Mouse (Mus musculus) limb, embryonic 14.5 days (tissue): ENCODE measurements around the gene Sptbn1. TPM values are rescaled to one million over a fixed set of nuclear protein-coding genes. Genes with fewer than 3 reads are reported as not detected.

Source experiments
- ATAC-seq: fragments of 200-750 bp; cut with Nextera tagmentation; 2 replicates; pipeline ENCODE4 v1.8.0; 2017; ENCODE audit warnings: low read depth, moderate number of reproducible peaks, moderate TSS enrichment; ENCODE audit not compliant: low FRiP score
- DNase-seq: peaks from one replicate; pipeline ENCODE4 v3.0.0-alpha.2; 2015; ENCODE audit warnings: low spot score
- H3K27ac ChIP-seq: fragments of 300-500 bp; sonication (generic); replicated peaks from 2 replicates; pipeline ENCODE4 v1.5.1; 2014; ENCODE audit warnings: low read depth, mild to moderate bottlenecking, low read length, moderate library complexity, mixed read lengths
- H3K27me3 ChIP-seq: fragments of 300-500 bp; sonication (generic); 2 replicates; pipeline ENCODE4 v1.6.1; 2014; ENCODE audit warnings: low read length, mixed read lengths; ENCODE audit not compliant: control insufficient read depth, insufficient read depth
- H3K36me3 ChIP-seq: fragments of 300-500 bp; sonication (generic); 2 replicates; pipeline ENCODE4 v1.6.1; 2014; ENCODE audit warnings: mild to moderate bottlenecking, low read length, moderate library complexity, mixed read lengths; ENCODE audit not compliant: control insufficient read depth, insufficient read depth
- H3K4me1 ChIP-seq: fragments of 300-500 bp; sonication (generic); 2 replicates; pipeline ENCODE4 v1.6.1; 2014; ENCODE audit warnings: antibody characterized with exemption, low read length, mixed read lengths; ENCODE audit not compliant: control insufficient read depth, insufficient read depth
- H3K4me2 ChIP-seq: fragments of 300-500 bp; sonication (generic); replicated peaks from 2 replicates; pipeline ENCODE4 v1.6.1; 2014; ENCODE audit warnings: low read depth, mild to moderate bottlenecking, low read length, moderate library complexity; ENCODE audit not compliant: severe bottlenecking
- H3K4me3 ChIP-seq: fragments of 300-500 bp; sonication (generic); replicated peaks from 2 replicates; pipeline ENCODE4 v1.5.1; 2014; ENCODE audit warnings: low read length
- H3K9ac ChIP-seq: fragments of 300-500 bp; sonication (generic); 2 replicates; pipeline ENCODE4 v1.6.1; 2014; ENCODE audit warnings: mild to moderate bottlenecking, low read depth, low read length, moderate library complexity; ENCODE audit not compliant: severe bottlenecking
- H3K9me3 ChIP-seq: fragments of 300-500 bp; sonication (generic); 2 replicates; pipeline ENCODE4 v1.6.1; 2016; ENCODE audit warnings: low read length; ENCODE audit not compliant: control insufficient read depth
- POLR2A ChIP-seq: fragments of 200-500 bp; IDR thresholded peaks from 2 replicates; pipeline ENCODE4 v1.8.0; 2012; ENCODE audit warnings: inconsistent platforms, mild to moderate bottlenecking, moderate library complexity, borderline replicate concordance; ENCODE audit not compliant: insufficient read depth, insufficient read length; ENCODE audit errors: extremely low read depth
- WGBS: fragments of 180-500 bp; shearing (Covaris S2); extraction: QIAGEN DNeasy Blood & Tissue Kit; methylation state at CpG from one replicate; pipeline ENCODE4 v1.1.7; 2014; 5-methylcytosine and 5-hydroxymethylcytosine counted together
- polyA plus RNA-seq, 2 experiments: library from polyadenylated mRNA; depleted of rRNA in 1 of 2; stranded (reverse) in 1 of 2; unstranded in 1 of 2; fragments of >200 nt; fragmentation: Nextera tagmentation in 1 of 2; extraction: Ambion mirVana in 1 of 2; gene quantifications; 2 replicates each; pipeline versions ENCODE4 v1.2.1 to v1.2.3; 2012 to 2014

Gene Sptbn1
- polyA plus RNA-seq, 2 experiments, result 101 to 120 TPM

DNA sequence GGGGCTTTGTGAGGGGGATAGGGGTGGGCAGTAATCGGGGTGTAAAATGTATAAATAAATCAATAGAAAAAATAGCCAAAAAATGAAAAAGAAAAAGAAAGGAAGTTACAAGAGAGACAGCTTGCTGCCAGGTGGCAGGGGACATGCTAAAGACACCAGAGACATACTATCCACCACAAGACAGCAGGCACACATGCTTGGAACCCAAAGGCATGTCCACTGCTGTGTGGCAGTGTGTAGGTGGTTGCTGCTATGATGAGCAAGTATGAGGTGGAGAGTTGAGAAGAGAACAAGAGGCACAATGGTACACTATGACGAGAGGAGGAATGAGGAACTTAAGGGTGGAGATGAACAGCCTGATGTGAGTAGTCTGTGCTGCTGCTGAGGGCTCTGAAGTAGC is 32.8 kb downstream of the Sptbn1 start:
- DNase-seq (no peak), ATAC-seq (no peak)
- Histone ChIP-seq H3K36me3 (peaks cover 4% of the 10 kb centered on the region; the same call in 1 of the 2 replicates), H3K27me3 (no peaks in the 10 kb centered on the region), H3K9ac (no peak overlapping the region), H3K27ac (no peak overlapping the region), H3K9me3 (no peaks in the 10 kb centered on the region), H3K4me3 (no peak overlapping the region), H3K4me2 (no peak overlapping the region), H3K4me1 (peaks cover 22% of the 10 kb centered on the region)
- 86% methylated on average over 2 of the region's 2 CpGs for WGBS
- TF ChIP-seq POLR2A, result no peak

DNA sequence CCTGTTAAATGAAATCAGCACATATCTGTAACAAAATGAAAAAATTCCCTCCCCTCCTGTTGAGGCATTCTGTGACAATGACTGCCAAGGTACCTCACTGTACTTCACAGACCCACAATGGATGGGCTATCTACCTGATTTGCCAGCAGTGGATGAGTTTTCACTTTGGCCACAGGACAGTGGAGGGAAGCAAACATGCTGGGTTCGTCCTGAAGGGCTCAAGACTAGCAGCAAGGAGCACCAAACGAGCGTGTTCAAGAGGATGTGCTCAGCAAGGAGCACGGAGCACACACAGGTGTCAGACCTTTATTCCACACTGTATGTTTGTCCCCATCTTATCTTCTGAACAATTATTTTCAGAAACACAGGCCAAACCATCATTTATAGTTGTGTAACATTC is 34.0 kb downstream of the Sptbn1 start:
- no peaks in the 10 kb centered on the region for H3K9me3 ChIP-seq
- H3K27ac ChIP-seq, result no peak overlapping the region
- no peaks in the 10 kb centered on the region for H3K27me3 ChIP-seq
- WGBS, result 89% methylated on average over 4 of the region's 4 CpGs
- H3K9ac ChIP-seq, result no peak overlapping the region
- no peak overlapping the region for H3K4me2 ChIP-seq
- peaks cover 22% of the 10 kb centered on the region for H3K4me1 ChIP-seq
- no peak for TF ChIP-seq POLR2A
- H3K4me3 ChIP-seq, result no peak overlapping the region
- ATAC-seq, result no peak
- peaks cover 4% of the 10 kb centered on the region; the same call in 1 of the 2 replicates for H3K36me3 ChIP-seq
- DNase-seq, result no peak

DNA sequence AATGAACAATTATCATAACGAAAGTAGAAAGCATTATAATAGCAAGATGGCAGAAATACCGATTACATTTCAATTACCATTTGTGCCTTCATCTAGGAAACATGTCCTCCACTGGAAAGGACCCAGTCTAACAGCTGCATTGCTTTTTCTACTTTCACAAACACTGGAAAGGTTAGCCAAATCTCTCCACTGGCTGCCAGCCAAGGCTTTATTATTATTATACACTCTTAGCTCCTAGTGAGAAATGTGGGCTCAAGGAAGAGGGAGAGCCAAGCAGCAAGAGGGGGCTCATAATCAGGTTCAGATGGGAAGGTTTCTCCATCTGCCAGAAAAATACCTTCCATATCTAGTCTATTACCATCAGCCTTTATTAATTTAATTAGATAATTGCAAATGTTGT is 35.9 kb downstream of the Sptbn1 start:
- 69% methylated on average over 2 of the region's 2 CpGs for WGBS
- Histone ChIP-seq H3K36me3 (peaks cover 4% of the 10 kb centered on the region; the same call in 1 of the 2 replicates), H3K27ac (no peak overlapping the region), H3K9ac (no peak overlapping the region), H3K4me1 (peaks cover 21% of the 10 kb centered on the region), H3K4me3 (no peak overlapping the region), H3K27me3 (no peaks in the 10 kb centered on the region), H3K4me2 (no peak overlapping the region), H3K9me3 (no peaks in the 10 kb centered on the region)
- peak; percentile 68 for ATAC-seq
- peak; percentile 96 for DNase-seq
- TF ChIP-seq POLR2A, result no peak

DNA sequence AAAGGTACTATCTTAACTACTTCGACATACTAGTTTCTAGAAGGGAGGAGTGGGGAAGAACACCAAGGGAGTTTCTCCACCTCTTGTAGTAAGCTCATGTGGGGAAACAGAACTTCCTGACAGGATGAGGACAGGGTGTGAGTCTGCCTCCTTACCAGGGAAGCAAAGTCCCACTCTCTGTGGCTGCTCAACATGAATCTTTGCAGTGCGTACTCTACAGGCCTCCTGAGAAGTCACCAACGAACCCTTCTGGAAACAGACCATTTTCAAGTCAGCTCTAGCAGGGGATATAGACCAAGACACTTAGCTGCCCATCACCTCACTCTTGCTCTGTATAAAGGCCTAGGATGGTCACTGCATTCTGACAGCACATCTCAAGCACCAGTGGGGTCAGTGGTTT is 36.6 kb downstream of the Sptbn1 start:
- TF ChIP-seq POLR2A, result no peak
- Histone ChIP-seq H3K27ac (no peak overlapping the region), H3K4me3 (no peak overlapping the region), H3K4me2 (no peak overlapping the region), H3K36me3 (peaks cover 4% of the 10 kb centered on the region; the same call in 1 of the 2 replicates), H3K9me3 (no peaks in the 10 kb centered on the region), H3K4me1 (peaks cover 16% of the 10 kb centered on the region), H3K27me3 (no peaks in the 10 kb centered on the region), H3K9ac (no peak overlapping the region)
- ATAC-seq (no peak), DNase-seq (no peak)
- 88% methylated on average over 3 of the region's 3 CpGs for WGBS

DNA sequence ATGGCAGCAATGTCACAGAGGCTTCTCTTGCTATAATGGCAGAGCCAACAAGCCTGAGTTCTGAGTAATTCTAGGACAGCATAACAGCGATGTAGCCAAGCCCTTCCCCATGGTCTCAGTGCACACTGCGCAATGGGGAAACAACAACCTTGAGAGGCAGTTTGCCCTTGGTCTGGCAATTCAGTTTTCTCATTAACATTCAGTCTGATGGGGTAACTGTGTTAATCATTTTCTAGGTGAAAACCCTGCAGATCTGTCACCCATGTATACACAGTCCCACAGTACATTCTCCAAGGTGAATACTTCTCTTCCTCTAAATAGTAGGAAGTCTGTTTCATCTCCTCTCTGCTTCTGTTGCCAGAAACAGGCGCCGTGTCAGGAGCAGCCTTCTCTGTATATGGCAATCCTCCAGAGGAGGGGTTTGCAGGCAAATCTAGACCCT is 37.6 kb downstream of the Sptbn1 start:
- Histone ChIP-seq H3K27ac (no peak overlapping the region), H3K27me3 (no peaks in the 10 kb centered on the region), H3K36me3 (peaks cover 3% of the 10 kb centered on the region; the same call in 1 of the 2 replicates), H3K4me2 (no peak overlapping the region), H3K4me1 (peaks cover 16% of the 10 kb centered on the region), H3K9ac (no peak overlapping the region), H3K4me3 (no peak overlapping the region), H3K9me3 (no peaks in the 10 kb centered on the region)
- DNase-seq (no peak), ATAC-seq (no peak)
- WGBS, result 83% methylated on average over 4 of the region's 4 CpGs
- no peak for TF ChIP-seq POLR2A

DNA sequence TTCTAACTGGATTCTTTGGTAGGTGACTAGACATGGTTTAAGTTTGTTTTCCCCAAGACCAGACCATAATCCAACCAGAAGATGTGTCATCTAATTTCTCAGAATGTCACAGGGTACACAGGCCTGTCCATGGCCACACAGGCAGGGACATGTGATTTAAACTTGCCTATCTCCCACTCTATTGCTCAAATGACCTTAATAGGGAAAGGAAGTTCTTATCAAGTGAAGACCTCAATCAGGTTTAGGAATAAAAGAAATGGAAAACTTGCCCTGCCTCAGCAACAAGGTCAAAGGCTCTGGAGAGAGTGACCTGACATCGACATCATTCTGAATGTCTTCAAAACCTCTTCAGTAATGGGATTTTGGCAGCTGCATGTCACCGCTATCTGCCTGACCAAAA is 41.2 kb downstream of the Sptbn1 start:
- no peak for TF ChIP-seq POLR2A

More for the DNA sequence above, 41.2 kb downstream of the Sptbn1 start:
- Histone ChIP-seq H3K36me3 (no peaks in the 10 kb centered on the region), H3K4me3 (no peak overlapping the region), H3K9me3 (no peaks in the 10 kb centered on the region), H3K27me3 (no peaks in the 10 kb centered on the region), H3K27ac (no peak overlapping the region), H3K9ac (no peak overlapping the region), H3K4me1 (peaks cover 6% of the 10 kb centered on the region), H3K4me2 (no peak overlapping the region)
- DNase-seq (no peak), ATAC-seq (no peak)
- 94% methylated on average over 2 of the region's 2 CpGs for WGBS
